Mouse (Mus musculus) forelimb bud, embryonic 11.5 days (tissue): ENCODE results near the gene Cul5.

ENCODE experiments used
- DNase-seq: peaks from one replicate; pipeline ENCODE4 v3.0.0-alpha.2; 2012; ENCODE audit warnings: low read depth, low spot score

Gene Cul5

DNA sequence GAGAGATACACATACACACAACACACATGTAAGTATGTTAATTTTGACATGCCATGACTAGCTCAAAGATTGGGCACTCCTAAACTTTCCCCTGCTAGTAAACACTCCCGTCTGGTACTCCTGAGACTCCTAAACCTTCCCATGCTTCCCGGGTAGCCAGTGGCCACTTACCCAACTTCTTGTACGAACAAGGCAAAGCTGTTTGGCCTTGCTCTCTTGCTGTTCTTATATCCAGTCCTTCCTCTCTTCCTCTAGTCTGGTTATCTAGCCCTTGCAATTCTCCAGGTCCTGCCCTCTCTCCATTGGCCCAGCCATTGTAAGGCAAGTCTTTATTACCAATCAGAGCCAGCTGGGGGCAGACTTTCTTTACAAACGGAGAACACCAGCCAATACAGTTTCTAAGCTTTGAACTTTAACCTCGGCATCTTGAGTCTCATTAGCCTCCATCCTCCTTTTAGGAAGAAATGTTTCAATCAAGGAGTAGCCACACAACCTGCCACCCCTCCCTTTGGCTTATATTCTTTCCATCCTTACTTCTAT lies at the start of gene Cul5:
Gene Cul5 (minus strand): TSS at position 335 of the 540 bp plus-strand sequence.
- peak; percentile 11 for DNase-seq

DNA sequence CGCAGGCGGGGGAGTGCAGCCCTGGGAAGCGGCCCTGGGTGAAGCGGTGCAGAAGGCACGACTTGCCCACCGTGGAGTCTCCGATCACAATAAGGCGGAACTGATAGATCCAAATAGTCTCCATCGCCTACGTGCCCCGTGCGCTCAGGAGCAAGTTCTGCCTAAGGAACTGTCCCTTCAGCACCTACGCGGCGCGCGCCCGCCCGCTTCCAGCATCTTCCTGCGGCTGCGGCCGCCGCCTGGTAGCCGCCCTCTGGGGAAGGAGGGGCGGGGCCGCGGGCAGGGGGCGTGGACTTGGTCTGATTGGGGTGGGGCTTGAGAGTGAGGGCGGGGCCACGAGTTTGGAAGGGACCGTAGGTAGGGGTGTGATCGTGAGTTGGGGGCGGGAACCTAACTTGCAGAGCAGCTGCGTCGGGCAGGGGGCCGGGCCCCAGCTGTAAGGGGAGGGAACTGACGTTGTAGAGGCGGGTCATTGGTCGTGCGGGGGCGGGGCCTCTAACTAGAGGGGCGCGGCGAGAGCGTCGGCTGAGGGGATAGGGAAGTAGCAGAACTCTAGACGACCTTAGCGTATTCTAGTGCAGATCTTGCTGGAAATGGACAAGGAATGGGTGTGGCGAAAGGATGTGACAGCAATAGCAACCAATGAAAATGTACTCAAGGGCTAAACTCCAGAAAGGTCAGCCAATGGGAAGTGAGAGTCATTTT lies 36.3 kb upstream of the Cul5 start, which contains the start of gene Rab39:
Gene Rab39 (minus strand): TSS at position 241 of the 705 bp plus-strand sequence.
- peak; percentile 88 for DNase-seq

DNA sequence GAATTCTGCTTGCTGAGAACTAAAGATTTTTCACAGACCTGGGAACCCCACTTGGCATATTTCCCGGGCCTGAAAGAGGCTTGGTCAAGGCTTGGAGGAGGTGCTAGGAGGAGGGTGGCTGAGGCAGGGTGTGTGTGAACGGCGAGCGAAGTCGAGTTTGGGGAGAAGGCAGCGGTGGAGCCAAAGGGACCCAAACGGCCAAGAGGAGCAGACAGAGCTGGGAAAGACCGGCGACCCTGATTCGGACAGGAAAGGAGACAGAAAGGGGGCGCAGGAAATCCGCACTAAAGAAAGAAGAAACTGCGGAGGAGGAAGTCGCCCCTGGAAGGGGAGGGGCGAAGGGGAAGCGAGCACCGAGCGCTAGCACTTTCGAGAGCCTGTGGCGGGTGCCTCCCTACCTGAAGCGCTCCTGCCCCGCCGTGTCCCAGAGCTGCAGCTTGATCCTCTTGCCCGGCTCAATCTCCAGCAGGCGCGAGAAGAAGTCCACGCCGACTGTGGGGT lies 35.7 kb upstream of the Cul5 start:
- no peak for DNase-seq

DNA sequence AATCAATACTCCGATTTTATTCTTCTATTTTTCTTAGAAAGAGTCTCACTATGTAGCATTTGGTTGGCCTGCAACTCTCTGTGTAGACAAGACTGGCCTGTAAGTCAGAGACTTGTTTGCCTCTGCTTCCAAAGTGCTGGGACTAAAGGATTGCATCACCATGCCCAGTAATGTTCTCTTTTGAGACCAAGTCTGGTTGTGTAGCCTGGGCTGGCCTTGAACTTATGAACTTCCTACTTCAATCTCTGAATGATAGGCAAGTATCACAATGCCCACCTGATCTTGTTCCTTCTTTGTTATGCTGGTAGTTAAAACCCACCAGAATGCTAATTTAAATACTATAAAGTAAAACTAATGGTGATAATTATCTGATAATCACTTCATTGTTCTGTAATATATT lies 33.2 kb upstream of the Cul5 start:
- no peak for DNase-seq

DNA sequence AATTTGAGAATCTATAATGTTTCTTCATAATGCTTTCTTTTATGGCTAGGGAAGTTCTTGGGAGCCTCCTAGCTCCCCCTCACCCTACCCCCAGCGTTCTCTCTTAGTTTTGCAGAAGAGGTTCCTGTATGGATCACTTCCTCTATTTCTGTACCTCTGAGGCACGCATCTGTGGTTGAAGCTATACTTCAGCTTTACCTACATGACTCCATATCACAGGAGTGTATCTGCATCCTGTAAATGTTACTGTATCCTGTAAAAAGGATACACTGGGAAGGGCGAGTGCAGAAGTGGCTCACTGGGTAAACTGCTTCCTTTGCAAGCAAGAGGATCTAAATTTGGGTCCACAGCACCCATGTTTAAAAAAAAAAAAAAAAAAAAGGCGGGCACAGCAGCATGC lies 30.7 kb upstream of the Cul5 start:
- no peak for DNase-seq

DNA sequence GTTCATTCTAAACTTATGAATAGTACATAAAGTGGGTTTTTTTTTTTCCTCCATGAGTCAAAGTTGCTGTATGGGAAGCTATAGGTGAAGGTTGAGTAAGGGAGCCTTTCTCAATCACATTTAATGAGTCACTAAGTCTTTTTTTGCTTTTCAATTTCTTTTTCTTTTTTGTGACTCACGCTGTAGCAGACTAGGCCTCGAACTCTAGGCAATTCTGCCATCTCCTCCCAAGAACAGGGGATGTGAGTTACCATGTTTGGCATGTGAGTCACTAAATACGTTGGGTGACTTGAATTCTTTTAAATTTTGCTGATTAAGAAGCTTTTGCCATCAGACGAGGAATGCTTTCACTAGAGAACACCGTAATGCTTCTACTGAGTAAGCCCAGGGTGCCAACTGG lies 26.0 kb upstream of the Cul5 start:
- no peak for DNase-seq

DNA sequence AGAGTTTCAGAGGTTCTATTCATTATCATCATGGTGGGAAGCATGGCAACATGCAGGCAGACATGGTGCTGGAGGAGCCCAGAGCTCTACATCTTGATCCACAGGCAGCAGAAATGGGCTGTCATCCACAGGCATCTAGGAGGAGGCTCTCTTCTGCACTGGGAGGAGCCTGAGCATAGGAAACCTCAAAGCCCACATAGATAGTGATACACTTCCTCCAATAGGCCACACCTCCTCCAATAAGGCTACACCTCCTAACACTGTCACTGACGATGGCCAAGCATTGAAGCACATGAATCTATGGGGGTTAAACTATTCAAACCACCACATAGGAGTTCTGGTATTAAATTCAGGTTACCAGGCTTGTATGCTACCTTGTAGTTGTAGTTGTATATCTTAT lies 23.9 kb upstream of the Cul5 start:
- no peak for DNase-seq

DNA sequence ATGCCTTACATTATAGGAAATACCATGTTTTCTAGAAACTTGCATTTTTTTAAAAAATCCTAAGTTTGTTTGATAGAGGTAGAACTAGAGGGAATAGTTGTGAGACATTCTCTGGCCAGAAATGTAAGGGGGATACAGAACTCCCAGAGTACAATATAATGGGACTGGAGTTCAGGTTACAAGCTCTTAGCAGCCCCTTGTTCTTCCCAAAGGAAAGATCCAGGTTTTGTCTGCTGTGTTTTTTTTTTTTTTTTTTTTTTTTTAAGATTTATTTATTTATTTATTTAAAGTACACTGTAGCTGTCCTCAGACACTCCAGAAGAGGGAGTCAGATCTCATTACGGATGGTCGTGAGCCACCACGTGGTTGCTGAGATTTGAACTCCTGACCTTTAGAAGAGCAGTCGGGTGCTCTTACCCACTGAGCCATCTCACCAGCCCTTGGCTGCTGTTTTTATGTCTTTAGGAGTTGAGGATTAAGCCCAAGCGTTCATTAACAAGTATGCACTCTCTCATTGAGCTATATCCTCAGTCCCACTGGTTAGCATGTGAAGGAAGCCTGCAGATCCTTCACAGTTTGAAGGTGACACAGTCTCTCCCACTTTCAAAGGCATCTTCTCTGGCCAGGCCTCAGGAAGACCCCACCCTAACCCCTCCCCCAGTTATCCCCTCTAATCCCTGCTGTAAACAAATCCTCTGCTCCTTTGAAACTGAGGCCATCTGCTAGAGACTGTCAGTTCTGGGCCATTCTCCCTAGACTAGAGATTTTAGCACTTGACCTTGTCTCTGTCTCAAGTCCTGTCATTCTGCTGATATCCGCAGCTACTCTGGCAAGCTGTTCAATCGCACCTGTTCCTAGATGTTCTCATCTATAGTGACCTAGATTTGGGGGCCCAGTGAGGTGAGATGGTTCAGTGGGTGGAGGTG lies 22.2 kb upstream of the Cul5 start:
- DNase-seq: no peak

DNA sequence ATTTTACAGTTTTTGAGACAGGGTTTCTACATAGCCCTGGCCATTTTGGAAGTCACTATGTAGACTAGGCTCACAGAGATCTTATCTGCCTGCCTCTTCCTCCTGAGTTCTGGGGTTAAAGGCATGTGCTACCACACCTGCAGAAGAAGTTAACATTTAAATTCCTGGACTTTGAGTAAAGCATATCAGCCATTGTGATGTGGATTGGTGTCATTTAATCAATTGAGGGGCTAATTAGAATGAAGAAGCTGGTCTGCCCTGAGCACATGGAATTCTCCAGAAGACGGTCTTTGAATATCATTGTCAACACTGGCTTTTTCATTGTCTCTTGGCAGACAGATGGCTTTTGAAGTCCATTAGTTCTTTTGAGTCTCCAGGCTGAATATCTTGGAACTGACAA lies 11.0 kb upstream of the Cul5 start:
- no peak for DNase-seq

DNA sequence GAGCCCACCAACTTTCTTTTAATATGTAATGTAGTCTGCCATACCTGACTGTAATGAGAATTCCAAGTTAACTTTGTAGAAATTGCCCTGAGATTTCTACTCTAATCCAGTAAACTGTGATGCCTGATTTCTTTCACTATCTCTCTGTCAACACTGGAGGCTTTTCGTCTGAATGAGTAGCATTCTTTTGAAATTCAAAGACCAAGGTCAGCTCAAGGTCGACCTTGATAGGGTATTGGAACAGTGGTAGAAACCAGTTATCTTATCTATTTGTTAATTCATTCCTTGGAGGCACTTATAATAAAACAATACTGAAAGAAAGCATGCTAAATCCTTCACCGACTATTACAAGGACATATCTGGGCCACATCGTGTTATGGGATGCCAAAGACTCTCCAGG lies 7.1 kb upstream of the Cul5 start:
- DNase-seq: no peak

DNA sequence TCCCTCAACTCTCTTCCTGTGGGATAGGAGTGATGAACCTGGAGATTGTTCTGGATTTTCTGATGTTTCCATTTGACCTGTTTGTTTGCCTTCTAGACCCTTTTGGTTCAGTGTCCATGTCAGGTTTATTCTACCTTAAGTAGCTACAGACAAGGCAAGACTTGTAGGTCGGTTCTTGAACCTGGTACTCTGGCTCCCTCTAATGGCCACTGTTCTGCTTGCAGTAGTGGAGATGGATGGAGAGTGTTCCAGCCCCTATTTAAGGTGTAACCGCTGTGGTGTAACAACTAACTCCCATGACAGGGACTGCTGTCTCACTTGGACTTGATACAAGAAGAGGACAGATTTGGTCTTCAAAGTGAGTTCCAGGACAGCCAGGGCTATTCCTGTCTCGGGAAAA lies 3.8 kb upstream of the Cul5 start:
- peak; percentile 68 for DNase-seq

DNA sequence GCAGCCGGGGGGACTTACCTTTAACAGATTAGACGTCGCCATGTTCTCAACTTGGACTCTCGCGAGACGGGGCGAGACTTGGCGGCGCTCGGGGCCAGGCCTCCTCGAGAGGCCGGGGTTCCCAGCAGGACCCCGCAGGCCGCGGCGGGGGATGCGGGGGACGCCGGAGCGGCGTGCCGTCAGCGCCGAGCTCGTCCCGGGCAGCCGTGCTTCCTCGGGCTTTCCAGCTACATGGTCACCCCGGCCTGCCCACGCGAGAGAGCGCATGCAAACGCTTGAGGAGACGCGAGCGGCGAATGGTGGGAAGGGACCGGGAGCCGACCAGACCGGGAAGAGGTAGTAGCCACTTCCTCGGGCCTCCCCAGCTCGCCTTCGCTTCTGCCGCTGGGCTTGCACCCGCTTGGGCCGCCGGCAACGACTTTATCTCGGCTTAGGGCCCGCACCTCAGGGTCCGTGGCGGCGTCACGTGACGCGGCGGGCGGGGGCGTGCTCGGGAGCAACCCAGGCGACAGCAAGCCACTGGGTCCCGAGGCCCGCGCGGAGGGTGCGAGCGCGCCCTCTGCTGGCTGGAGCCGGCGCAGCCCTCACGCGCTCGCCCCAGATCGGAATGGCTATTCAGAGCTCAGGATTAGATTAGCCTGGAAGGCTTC lies 2.7 kb downstream of the Cul5 start:
- peak; percentile 92 for DNase-seq

DNA sequence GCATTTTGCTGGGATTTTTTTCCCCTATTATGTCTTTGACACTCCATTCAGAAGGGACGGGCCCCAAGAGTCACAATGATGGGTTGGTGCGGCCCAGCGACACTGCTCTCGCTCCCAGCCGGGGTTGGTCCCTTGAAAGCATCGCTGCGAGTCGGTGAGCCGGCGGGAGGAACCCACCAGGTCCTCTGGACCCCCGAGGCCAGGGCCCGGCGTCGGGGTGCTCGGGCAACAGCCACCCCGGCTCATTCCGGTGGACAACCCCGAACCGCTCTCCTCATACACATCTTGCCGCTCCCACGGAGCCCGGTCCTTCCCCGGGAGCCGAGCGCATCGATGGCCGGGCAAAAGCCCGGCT lies 3.2 kb downstream of the Cul5 start:
- DNase-seq: no peak

DNA sequence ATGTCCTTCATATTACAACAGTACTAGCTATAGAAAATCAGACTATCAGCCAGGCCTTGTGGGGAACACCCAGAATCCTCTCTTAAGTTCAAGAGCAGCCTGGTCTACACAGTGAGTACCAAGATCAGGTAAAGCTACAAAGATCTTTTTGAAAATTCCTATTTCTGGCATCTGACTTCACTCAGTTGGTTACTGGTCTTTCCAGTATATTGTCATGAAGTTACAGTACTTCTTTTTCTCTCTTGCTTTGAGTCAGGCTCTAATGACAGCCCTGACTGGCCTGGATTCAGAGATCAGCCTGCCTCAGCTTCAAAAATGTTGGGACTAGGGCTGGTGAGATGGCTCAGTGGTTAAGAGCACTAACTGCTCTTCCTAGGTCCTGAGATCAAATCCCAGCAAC lies 4.4 kb downstream of the Cul5 start:
- DNase-seq: no peak

DNA sequence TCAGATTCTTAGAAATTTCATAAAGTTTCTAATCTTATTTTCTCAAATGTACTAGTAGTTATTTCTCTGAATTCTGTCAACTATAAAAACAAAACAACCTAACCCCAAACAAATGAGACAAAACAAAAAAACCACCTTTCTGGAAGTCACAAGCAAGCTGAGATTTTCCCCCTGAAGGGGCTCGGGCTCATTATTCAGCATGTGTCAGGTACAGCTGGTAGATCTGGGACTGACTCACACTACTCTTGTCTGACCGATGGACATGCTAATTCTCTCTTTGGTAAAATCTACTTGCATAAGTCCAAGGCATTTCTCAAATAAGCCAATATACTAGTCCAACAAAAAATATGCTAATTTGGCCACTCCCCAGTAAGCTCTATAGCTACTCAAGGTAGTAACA lies 5.0 kb downstream of the Cul5 start:
- DNase-seq: no peak

DNA sequence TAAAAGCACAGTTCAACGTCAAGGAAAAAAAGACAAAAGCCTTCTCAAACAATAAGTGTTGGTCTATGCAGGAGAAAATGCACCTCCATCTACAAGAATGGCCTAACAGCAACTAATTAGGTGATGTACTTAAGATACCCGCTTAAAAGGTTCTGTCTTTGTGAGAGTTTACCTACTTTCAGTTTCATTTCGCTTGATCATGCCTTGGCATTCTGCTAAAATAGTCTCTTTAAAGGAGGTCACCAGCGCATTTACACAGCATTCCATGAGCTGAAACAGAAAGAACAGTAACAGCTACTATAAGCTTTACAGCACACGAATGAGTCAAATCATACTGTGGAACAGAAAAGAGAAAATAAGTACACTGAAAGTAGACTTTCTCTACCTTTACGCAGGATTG lies 35.0 kb downstream of the Cul5 start:
- DNase-seq: no peak

DNA sequence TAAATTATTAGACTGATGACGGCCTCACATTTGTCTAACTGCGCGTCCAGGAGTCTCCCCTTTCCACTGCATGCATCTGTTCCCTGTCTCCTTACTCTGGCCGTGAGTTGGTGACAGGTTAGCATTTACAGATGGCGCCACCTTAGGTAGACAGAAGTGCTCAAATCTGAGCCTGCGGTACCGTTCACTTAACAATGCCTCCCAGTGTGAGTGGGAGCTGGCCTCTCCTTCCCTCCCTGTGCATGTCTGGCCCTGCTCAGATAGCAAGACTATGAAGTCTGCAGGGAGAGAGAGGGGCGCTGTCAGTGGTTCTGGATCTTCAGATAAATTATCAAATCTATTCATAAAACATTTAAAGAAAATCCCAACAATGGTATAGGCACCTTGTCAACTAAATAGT lies 54.6 kb downstream of the Cul5 start:
- DNase-seq: no peak

DNA sequence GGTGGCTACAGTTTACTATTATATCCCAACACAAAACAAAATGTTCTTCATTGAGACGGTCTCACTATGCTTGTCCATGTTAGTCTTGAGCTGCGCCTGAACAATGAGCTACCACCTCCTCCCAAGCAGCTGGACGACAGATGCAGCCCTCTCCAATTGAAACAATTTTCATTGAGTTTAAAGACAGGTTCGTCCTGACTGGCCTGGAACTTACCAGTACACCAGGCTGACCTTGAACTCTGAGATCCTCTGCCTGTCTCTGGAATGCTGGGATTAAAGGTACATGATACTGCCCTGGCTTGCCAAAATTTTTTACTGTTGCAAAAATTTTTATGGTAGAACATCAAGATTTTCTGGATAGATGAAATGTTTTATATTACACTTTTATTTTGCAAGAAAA lies 55.5 kb downstream of the Cul5 start:
- no peak for DNase-seq

DNA sequence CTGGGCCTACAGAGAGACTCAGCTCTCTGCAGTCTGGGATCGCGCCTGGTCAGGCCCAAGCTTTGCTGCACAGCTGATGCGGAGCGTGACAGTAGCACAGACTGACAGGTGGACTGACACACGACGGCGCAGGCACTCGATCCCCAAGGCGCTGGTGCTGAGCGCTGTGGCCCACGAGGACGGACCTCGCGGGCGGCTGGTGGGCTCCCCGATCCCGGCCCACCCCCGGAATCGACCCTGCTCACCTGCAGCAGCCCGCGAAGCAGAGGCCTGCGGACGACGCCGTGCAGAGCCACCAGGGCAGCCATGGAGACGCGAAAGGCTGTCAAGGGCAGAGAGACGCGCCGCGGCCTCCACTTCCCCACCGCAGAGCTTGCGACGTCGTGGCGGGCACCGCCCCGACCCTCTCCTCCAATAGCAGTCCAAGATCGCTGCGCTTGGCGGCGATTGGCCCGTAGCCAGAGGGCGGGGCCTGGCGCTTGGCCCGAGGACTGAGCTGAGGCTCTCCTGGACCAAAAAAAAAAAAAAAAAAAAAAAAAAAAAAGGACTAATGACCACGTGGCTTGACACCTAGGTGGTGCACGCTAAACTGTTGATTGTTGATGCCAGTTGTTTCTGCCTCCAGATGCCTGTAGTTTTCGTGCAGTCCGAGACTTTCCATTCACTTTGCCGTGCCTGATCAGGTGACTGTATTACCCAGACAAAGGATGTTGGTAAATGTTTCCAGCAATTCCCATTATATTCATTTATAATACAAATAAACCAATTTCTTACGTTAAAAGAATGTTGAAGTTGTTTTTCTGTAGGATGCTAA lies 59.6 kb downstream of the Cul5 start, which contains the start of gene Acat1:
Gene Acat1 (minus strand): TSS at position 415 of the 814 bp plus-strand sequence.
- peak; percentile 90 for DNase-seq

DNA sequence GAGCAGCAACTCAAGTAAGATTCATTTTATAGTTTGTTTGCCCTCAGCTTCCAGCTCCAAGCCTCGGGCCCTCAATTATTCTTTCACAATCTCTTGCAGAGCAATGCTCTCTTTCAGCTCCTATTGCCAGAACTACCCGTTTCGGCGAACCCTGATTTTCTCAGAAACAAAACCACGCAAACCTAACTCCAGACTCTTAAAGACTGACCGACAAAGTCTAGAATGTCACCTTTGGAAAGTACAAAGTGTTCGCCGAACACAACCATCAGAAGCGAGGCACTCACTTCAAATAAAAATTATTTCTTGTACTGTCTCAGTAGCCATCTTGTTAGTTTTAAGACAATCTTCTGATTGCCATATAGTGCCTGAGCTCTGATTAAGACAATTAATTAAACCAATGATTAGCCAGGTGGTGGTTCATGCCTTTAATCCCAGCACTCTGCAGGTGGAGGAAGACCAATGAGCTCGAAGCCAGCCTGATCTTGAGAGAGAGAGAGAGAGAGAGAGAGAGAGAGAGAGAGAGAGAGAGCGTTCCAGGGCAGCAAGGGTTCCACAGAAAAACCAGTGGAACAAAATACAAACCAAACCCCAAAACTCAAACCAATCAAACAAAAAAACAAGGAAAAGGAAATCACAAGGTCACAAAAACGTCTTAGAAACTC lies 60.4 kb downstream of the Cul5 start:
- DNase-seq: no peak

DNA sequence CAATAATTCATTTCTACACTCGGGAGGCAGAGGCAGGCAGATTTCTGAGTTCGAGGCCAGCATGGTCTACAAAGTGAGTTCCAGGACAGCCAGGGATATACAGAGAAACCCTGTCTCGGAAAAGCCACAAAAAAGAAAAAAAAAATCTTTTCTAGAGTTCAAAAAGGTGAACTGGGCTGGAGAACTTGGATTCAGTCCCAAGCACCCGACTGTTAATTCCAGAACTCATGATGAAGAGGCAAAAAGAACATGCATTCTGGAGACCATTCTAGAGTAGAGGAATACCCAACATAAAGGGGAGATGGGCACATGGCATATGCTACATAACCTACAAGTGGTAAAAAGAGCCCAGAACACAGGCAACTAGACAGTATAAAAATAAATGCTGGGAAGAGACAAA lies 62.0 kb downstream of the Cul5 start:
- no peak for DNase-seq
